Mouse (Mus musculus) intestine, postnatal 0 days (tissue): Measurements from ENCODE around the gene Uaca. TPM values are rescaled to one million over a fixed set of nuclear protein-coding genes. Genes with fewer than 3 reads are reported as not detected.

Experiments used
- ATAC-seq: fragments of 200-750 bp; cut with Nextera tagmentation; 2 replicates; pipeline ENCODE4 v1.8.0; 2017; ENCODE audit warnings: mild to moderate bottlenecking, moderate TSS enrichment, moderate library complexity
- H3K27ac ChIP-seq: fragments of 300-500 bp; sonication (generic); 2 replicates; pipeline ENCODE4 v1.5.1; 2014; ENCODE audit warnings: mild to moderate bottlenecking, low read depth, low read length, moderate library complexity
- H3K27me3 ChIP-seq: fragments of 300-500 bp; sonication (generic); replicated peaks from 2 replicates; pipeline ENCODE4 v1.6.1; 2014; ENCODE audit warnings: low read length, mixed read lengths; ENCODE audit not compliant: control insufficient read depth, insufficient read depth
- H3K36me3 ChIP-seq: fragments of 300-500 bp; sonication (generic); 2 replicates; pipeline ENCODE4 v1.6.1; 2014; ENCODE audit warnings: mild to moderate bottlenecking, moderate library complexity; ENCODE audit not compliant: control insufficient read depth, insufficient read depth
- H3K4me1 ChIP-seq: fragments of 300-500 bp; sonication (generic); replicated peaks from 2 replicates; pipeline ENCODE4 v1.6.1; 2014; ENCODE audit warnings: antibody characterized with exemption, low read length, mixed read lengths; ENCODE audit not compliant: control insufficient read depth, insufficient read depth
- H3K4me2 ChIP-seq: fragments of 300-500 bp; sonication (generic); replicated peaks from 2 replicates; pipeline ENCODE4 v1.6.1; 2014; ENCODE audit warnings: low read depth, mild to moderate bottlenecking, moderate library complexity
- H3K4me3 ChIP-seq: fragments of 300-500 bp; sonication (generic); 2 replicates; pipeline ENCODE4 v1.5.1; 2014; ENCODE audit warnings: low read depth, low read length
- H3K9ac ChIP-seq: fragments of 300-500 bp; sonication (generic); 2 replicates; pipeline ENCODE4 v1.6.1; 2014; ENCODE audit warnings: mild to moderate bottlenecking, low read depth, low read length
- H3K9me3 ChIP-seq: fragments of 300-500 bp; sonication (generic); 2 replicates; pipeline ENCODE4 v1.6.1; 2016; ENCODE audit warnings: mixed run types; ENCODE audit not compliant: control insufficient read depth
- CTCF ChIP-seq: sonication (generic); IDR thresholded peaks from 2 replicates; pipeline ENCODE4 v1.5.1; 2016; ENCODE audit warnings: low read depth, mild to moderate bottlenecking, control low read depth, antibody characterized with exemption, moderate library complexity
- WGBS: fragments of 180-500 bp; shearing (Covaris S2); extraction: QIAGEN DNeasy Blood & Tissue Kit; methylation state at CpG from one replicate; pipeline ENCODE4 v1.1.7; 2014; 5-methylcytosine and 5-hydroxymethylcytosine counted together
- polyA plus RNA-seq: library from polyadenylated mRNA; unstranded; fragments of >200 nt; fragmentation: Nextera tagmentation; extraction: Ambion mirVana; gene quantifications from 2 replicates; pipeline ENCODE4 v1.2.1, GENCODE M21; 2015

Gene Uaca
- polyA plus RNA-seq, 1 experiment from 2014 or later: 34.6 TPM

DNA sequence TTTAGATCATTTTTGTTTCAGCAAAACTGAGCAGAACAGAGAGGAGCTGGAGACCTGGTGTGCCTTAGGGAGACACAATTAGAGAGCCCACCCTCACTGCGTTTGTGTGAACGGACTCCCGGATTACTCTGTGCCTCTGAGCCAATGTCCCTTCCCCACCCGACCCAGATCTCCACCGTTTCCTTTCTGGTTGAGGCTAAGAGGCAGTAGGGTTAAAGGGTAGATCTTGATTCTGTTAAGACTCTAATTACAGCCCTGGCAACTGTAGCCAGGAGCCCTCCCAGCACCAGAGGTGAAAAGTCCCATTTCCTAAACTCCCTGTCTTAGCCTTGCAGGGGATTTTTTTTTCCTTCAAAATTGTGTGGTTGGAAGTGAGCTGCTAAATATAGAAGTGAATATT is 47.1 kb downstream of the Uaca start:
- Histone ChIP-seq H3K4me2 (no peak overlapping the region; the same call in 1 of the 2 replicates), H3K27ac (no peak overlapping the region), H3K9ac (no peak overlapping the region), H3K36me3 (peaks cover 14% of the 10 kb centered on the region), H3K9me3 (no peaks in the 10 kb centered on the region), H3K4me3 (no peak overlapping the region), H3K4me1 (peaks cover 9% of the 10 kb centered on the region), H3K27me3 (no peaks in the 10 kb centered on the region)
- no peak for ATAC-seq
- WGBS: 15% methylated on average over 5 of the region's 5 CpGs
- TF ChIP-seq CTCF: no peak

DNA sequence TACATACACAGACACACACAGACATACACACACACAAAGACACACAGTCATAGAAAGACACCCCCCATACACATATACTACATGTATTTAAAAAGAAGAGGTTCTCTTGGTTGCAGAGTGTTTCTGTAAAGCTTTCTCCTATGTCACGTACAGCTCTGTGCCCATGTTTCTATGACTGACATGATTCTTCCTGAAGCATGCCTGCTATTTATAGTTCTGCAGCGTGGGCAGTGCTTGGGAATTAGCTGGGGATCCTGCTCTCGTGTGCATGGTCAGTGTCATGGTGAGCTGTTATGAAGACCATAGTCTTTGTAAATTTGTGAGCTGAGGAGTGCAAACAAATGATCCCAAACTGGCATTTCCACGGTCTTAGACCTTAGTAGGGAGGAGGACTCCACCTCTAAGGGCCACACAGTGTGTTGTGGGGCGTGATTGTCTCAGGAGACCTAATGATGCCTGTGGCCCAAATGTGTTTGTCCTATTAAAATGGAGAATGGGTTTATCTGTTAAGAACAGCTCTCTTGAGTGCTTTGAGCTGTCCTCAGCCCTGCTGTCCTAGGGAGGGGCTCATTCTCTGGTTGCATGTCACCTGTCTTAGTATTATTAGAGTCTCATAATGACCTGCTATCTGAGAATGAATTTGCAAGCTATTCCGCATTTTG is 49.2 kb downstream of the Uaca start:
- no peak for TF ChIP-seq CTCF
- ATAC-seq: no peak
- H3K27me3 ChIP-seq: no peaks in the 10 kb centered on the region
- H3K9me3 ChIP-seq: no peaks in the 10 kb centered on the region
- no peak overlapping the region for H3K4me3 ChIP-seq
- no peak overlapping the region; the same call in 1 of the 2 replicates for H3K27ac ChIP-seq
- no peak overlapping the region for H3K4me2 ChIP-seq
- no peak overlapping the region for H3K9ac ChIP-seq
- H3K36me3 ChIP-seq: peaks cover 25% of the 10 kb centered on the region
- H3K4me1 ChIP-seq: peaks cover 7% of the 10 kb centered on the region
- 65% methylated on average over 6 of the region's 6 CpGs for WGBS

DNA sequence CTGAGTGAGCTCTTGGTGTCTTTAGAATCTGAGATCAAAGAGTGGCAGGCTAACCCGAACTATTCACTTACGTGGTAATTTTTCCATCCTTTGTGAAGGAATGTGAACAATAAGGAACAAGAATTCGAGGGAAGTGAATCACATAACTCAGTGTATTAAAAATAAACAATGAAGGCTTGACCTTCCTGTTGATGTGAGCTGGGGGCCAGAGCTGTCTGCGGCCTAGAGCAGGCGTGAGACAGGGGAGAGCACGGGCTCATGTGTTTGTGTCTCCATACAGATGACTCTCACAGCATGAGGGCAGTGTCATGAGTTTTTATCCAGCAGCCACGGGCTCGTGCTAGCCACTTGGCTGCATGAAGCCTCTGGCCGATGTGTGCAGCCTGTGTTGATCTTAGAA is 54.4 kb downstream of the Uaca start:
- Histone ChIP-seq H3K36me3 (peaks cover 59% of the 10 kb centered on the region), H3K4me3 (no peak overlapping the region), H3K27ac (peak overlapping the region; percentile 31; the same call in 1 of the 2 replicates), H3K9ac (no peak overlapping the region), H3K4me2 (no peak overlapping the region), H3K27me3 (no peaks in the 10 kb centered on the region), H3K9me3 (no peaks in the 10 kb centered on the region), H3K4me1 (no peaks in the 10 kb centered on the region)
- TF ChIP-seq CTCF: no peak
- 49% methylated on average over 9 of the region's 9 CpGs for WGBS
- ATAC-seq: no peak

DNA sequence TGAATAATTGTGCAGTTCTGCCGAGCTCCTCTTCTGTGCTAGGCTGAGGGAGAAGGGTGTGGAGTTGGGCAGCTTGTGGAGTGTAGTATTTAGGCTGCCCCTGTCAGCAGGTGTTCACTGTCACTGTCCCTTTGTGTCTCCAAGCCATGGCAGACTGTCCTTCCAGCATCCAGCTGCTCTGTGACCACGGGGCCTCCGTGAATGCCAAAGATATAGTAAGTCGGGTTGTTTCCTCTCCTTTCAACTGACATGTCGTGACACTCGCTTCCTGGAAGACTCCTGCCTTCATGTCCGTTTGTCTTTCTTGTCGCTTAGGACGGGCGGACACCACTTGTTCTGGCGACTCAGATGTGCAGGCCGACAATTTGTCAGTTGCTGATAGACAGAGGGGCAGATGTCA is 55.6 kb downstream of the Uaca start:
- H3K4me3 ChIP-seq: no peak overlapping the region
- no peak overlapping the region for H3K9ac ChIP-seq
- H3K9me3 ChIP-seq: no peaks in the 10 kb centered on the region
- 78% methylated on average over 12 of the region's 12 CpGs for WGBS
- H3K4me2 ChIP-seq: no peak overlapping the region
- no peak overlapping the region for H3K27ac ChIP-seq
- no peak for ATAC-seq
- TF ChIP-seq CTCF: no peak
- H3K4me1 ChIP-seq: no peaks in the 10 kb centered on the region
- peaks cover 65% of the 10 kb centered on the region for H3K36me3 ChIP-seq
- no peaks in the 10 kb centered on the region for H3K27me3 ChIP-seq

DNA sequence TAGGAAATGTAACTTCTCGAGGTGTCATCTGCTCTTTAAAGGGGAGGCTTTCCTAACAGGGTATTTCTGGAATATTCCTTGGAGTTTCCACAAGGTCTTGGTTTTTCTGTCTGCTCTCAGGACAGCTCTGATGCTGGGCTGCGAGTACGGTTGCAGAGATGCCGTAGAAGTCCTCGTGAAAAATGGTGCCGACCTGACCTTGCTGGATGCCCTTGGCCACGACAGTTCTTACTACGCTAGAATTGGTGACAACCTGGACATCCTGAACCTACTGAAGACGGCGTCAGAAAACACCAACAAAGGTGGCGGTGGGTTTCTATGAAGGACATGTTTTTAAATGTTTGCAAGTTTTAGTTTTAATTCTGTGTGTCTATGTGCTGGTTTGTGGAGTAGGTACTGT is 59.9 kb downstream of the Uaca start:
- no peak for ATAC-seq
- Histone ChIP-seq H3K27me3 (no peaks in the 10 kb centered on the region), H3K4me1 (no peaks in the 10 kb centered on the region), H3K9ac (no peak overlapping the region), H3K9me3 (no peaks in the 10 kb centered on the region), H3K4me3 (no peak overlapping the region), H3K27ac (no peak overlapping the region), H3K4me2 (no peak overlapping the region), H3K36me3 (peaks cover 64% of the 10 kb centered on the region)
- WGBS: 90% methylated on average over 11 of the region's 11 CpGs
- no peak for TF ChIP-seq CTCF

DNA sequence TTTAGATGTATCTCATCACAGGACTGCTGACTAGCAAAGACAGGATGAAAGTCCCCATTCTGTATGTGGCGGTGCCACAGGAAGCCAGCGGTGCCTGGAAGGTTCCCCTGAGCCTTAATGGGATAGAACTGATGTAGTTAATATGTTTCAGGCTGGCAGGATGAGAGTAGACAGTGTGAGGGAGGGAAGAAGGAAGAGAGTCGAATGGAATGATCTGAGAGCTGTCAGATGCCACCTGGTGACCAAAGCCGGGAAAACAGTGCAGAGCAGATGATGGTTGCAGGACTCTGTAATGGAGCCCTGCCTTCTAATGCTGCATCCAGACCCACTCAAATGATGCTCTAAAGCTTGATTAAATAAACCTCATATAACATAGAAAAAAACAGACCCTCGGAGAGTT is 63.5 kb downstream of the Uaca start:
- no peak overlapping the region for H3K4me2 ChIP-seq
- H3K4me1 ChIP-seq: no peaks in the 10 kb centered on the region
- TF ChIP-seq CTCF: peak; percentile 82
- H3K27me3 ChIP-seq: no peaks in the 10 kb centered on the region
- no peak overlapping the region for H3K9ac ChIP-seq
- WGBS: 25% methylated on average over 5 of the region's 5 CpGs
- H3K36me3 ChIP-seq: peaks cover 72% of the 10 kb centered on the region
- no peaks in the 10 kb centered on the region for H3K9me3 ChIP-seq
- H3K27ac ChIP-seq: no peak overlapping the region
- no peak overlapping the region for H3K4me3 ChIP-seq
- ATAC-seq: peak; percentile 48; the same call in 1 of the 2 replicates
